ENCODE assay signal across 9 mouse cellular contexts in the genomic region with DNA sequence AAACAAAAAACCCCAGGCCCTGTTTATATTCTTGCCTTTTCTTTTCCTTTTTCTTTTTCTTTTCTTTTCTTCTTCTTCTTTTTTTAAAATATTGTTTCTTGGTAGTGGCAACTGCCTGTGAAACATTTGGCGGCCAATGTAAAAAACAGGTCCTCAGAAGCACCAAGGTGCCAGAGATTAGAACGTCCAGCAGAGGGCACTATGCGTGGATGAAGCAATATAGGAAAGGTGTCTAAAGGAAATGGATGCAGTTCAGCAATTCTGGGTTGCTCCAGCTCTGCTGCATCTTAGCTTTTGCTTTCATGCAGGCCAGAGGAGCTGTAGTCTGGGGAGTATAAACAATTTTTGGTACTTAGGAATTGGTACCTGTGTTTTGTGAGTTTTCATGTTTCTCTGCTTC. TPM values are rescaled to one million over a fixed set of nuclear protein-coding genes. Genes with fewer than 3 reads are reported as not detected.
DNase-seq lines count a peak whose midpoint lies in the region; ATAC-seq and TF ChIP-seq lines count a peak whose summit lies in the region.
"Had no signal": no experiment of that assay in that cellular context is flagged by ENCODE, and none has a peak within 500 bp of the region (broad histone marks: within the 10 kb centered on the region; RNA-seq: fewer than 3 reads in every experiment).

No protein-coding gene starts in this region.

- H3K27me3 ChIP-seq in kidney, adult 2 months (replicated peaks; ENCODE audit: control insufficient read depth, insufficient read depth, low read length), result no peaks in the 10 kb centered on the region
- no peaks in the 10 kb centered on the region for H3K27me3 ChIP-seq in kidney, embryonic 14.5 days (ENCODE audit: control insufficient read depth, insufficient read depth, low read length)
- H3K27me3 ChIP-seq in CH12.LX (replicated peaks), result no peaks in the 10 kb centered on the region

- WGBS in kidney, adult 2 months, result 12% methylated on average over 3 of the region's 3 CpGs
- WGBS in kidney, embryonic 14.5 days, result 19% methylated on average over 3 of the region's 3 CpGs

- dilution Hi-C loops in CH12.LX (cut with MboI; ENCODE audit: extremely low pct_ligation_motif_present, extremely low pct_unique_long_range_greater_than_20kb, low sequenced_read_pairs), result no loop called here

- TF ChIP-seq RAD21 in CH12.LX (IDR thresholded peaks at IDR 0.05; ENCODE audit: low read depth, low read length), result peak; percentile 17

- DNase-seq in kidney, adult 2 months, result peak; percentile 41
- peak; percentile 61 for DNase-seq in CH12.LX (ENCODE audit: extremely low read depth)
- DNase-seq in adrenal gland, postnatal 25 days, result peak; percentile 17
- DNase-seq in frontal cortex, postnatal 36 days (ENCODE audit: low spot score in 2 of 2), result peak; percentile 18 to 45
- peak; percentile 41 for DNase-seq in left cerebral cortex, postnatal 4 days
- DNase-seq in right cerebral cortex, adult 18-20 months, result peak; percentile 14
- DNase-seq in Muller cell, postnatal 12 days (ENCODE audit: inconsistent ontology term), result no peak

- intact Hi-C loops in left cerebral cortex, postnatal 4 days (cut with DNase I), result no loop called here

- no peaks in the 10 kb centered on the region for H3K36me3 ChIP-seq in kidney, adult 2 months (ENCODE audit: control insufficient read depth, insufficient read depth, low read length)
- H3K36me3 ChIP-seq in kidney, embryonic 14.5 days (ENCODE audit: control insufficient read depth, insufficient read depth, low read length), result no peaks in the 10 kb centered on the region
- H3K36me3 ChIP-seq in CH12.LX (replicated peaks in 1 of 2; ENCODE audit: control insufficient read depth in 1 of 2, insufficient read depth in 1 of 2, low read length in 1 of 2), result no peaks in the 10 kb centered on the region

- no peak for TF ChIP-seq POLR2A in kidney, adult 2 months (IDR thresholded peaks at IDR 0.05; ENCODE audit: low read depth, low read length)
- TF ChIP-seq POLR2A in CH12.LX (IDR thresholded peaks at IDR 0.05; ENCODE audit: low read depth, low read length), result no peak

- no peak overlapping the region for H3K27ac ChIP-seq in kidney, adult 2 months (ENCODE audit: insufficient read depth, low read depth, low read length)
- H3K27ac ChIP-seq in kidney, embryonic 14.5 days (ENCODE audit: low read depth, low read length), result no peak overlapping the region
- H3K27ac ChIP-seq in CH12.LX (ENCODE audit: insufficient read depth, low read depth), result no peak overlapping the region

- no peaks in the 10 kb centered on the region for H3K4me1 ChIP-seq in kidney, adult 2 months (ENCODE audit: control insufficient read depth, insufficient read depth, low read length)
- no peaks in the 10 kb centered on the region for H3K4me1 ChIP-seq in kidney, embryonic 14.5 days (ENCODE audit: control insufficient read depth, insufficient read depth, low read length)
- no peaks in the 10 kb centered on the region for H3K4me1 ChIP-seq in CH12.LX (ENCODE audit: control insufficient read depth in 1 of 2, insufficient read depth in 2 of 2)

- H3K9ac ChIP-seq in kidney, embryonic 14.5 days (ENCODE audit: low read depth, low read length), result no peak overlapping the region
- no peak overlapping the region for H3K9ac ChIP-seq in CH12.LX (ENCODE audit: insufficient read depth, low read depth)

- no peak overlapping the region for H3K4me2 ChIP-seq in kidney, embryonic 14.5 days (replicated peaks; ENCODE audit: low read depth, low read length)
- no peak overlapping the region for H3K4me2 ChIP-seq in CH12.LX (ENCODE audit: insufficient read depth, low read depth, poor library complexity, severe bottlenecking)

- TF ChIP-seq CTCF in kidney, adult 2 months (conservative IDR thresholded peaks at IDR 0.05; ENCODE audit: insufficient read depth, insufficient read length, low read depth, low read length), result peak; percentile 52
- peak; percentile 29 to 67; a peak in 2 of 4 replicates for TF ChIP-seq CTCF in CH12.LX (conservative IDR thresholded peaks at IDR 0.05 in 1 of 2, IDR thresholded peaks at IDR 0.05 in 1 of 2; ENCODE audit: low read depth in 2 of 2, low read length in 2 of 2)

- no peak for TF ChIP-seq EP300 in CH12.LX (IDR thresholded peaks at IDR 0.05; ENCODE audit: low read length)

- ATAC-seq in kidney, embryonic 14.5 days (ENCODE audit: low FRiP score, low TSS enrichment), result no peak

- H3K79me2 ChIP-seq in CH12.LX (replicated peaks; ENCODE audit: control insufficient read depth, extremely low read depth, insufficient read depth, poor library complexity, severe bottlenecking), result no peaks in the 10 kb centered on the region

- H3K4me3 ChIP-seq in kidney, adult 2 months (ENCODE audit: insufficient read depth, low read depth, low read length), result no peak overlapping the region
- H3K4me3 ChIP-seq in kidney, embryonic 14.5 days (ENCODE audit: low read length), result no peak overlapping the region
- H3K4me3 ChIP-seq in CH12.LX (replicated peaks in 1 of 3; ENCODE audit: low read depth in 2 of 3, low read length in 2 of 3, poor library complexity in 1 of 3), result no peak overlapping the region

- in situ Hi-C loops in CH12.LX (cut with MboI; ENCODE audit: low pct_ligation_motif_present, low pct_unique_long_range_greater_than_20kb, low sequenced_read_pairs), result loop anchor here (25.0 kb wide), 1 partner anchor 629 kb away; no protein-coding TSS in a partner anchor

- H3K9me3 ChIP-seq in kidney, embryonic 14.5 days (ENCODE audit: control insufficient read depth, low read length), result no peaks in the 10 kb centered on the region
- H3K9me3 ChIP-seq in CH12.LX (replicated peaks; ENCODE audit: low read length), result no peaks in the 10 kb centered on the region

TF ChIP-seq in CH12.LX, 34 proteins besides CTCF, POLR2A, EP300 and RAD21:
- TF ChIP-seq POLR2AphosphoS2 (IDR thresholded peaks at IDR 0.05; ENCODE audit: low read depth, low read length), result no peak
- peak; percentile 40 for TF ChIP-seq SMC3 (IDR thresholded peaks at IDR 0.05; ENCODE audit: low read depth, low read length)
TF ChIP-seq in CH12.LX: peak in this region for 1.

RNA-seq across cellular contexts. Expression of gene Gpr119, which starts 9.2 kb away (rescaled TPM):
- polyA plus RNA-seq in kidney, adult 2 months (2012; rRNA removed), result not detected in 2 replicates
- not detected in 2 replicates for polyA plus RNA-seq in kidney, embryonic 14.5 days (2014; fragmentation: Nextera tagmentation; extraction: Ambion mirVana)
- total RNA-seq in CH12.LX (2012; rRNA removed) (not detected in 2 replicates), CH12.LX (2014; rRNA removed) (not detected in 2 replicates)
- not detected in 2 replicates for polyA plus RNA-seq in CH12.LX (2012; ENCODE audit: insufficient read length, low read depth)
- total RNA-seq in adrenal gland, postnatal 25 days (2021), result 0.18 TPM in 1 of 2 replicates, not detected in the other
- total RNA-seq in left cerebral cortex, postnatal 4 days (2021), result not detected
- polyA plus RNA-seq: liver, embryonic 16.5 days had no signal

RNA-seq across cellular contexts. Expression of gene Rbmx2, which starts 11.4 kb away (rescaled TPM):
- polyA plus RNA-seq in kidney, adult 2 months (2012; rRNA removed), result 0.95 and 1.3 TPM in 2 replicates
- 26.5 and 35.1 TPM in 2 replicates for polyA plus RNA-seq in kidney, embryonic 14.5 days (2014; fragmentation: Nextera tagmentation; extraction: Ambion mirVana)
- total RNA-seq in CH12.LX (2012; rRNA removed) (15.1 and 17.2 TPM in 2 replicates), CH12.LX (2014; rRNA removed) (14.6 and 16.9 TPM in 2 replicates)
- polyA plus RNA-seq in CH12.LX (2012; ENCODE audit: insufficient read length, low read depth), result 18.4 and 23.4 TPM in 2 replicates
- total RNA-seq in adrenal gland, postnatal 25 days (2021), result 3.0 and 3.9 TPM in 2 replicates
- total RNA-seq in left cerebral cortex, postnatal 4 days (2021), result 1 to 10 TPM; 7.9 to 8.5 TPM
